Mouse (Mus musculus) skeletal muscle tissue, postnatal 0 days (tissue): Measurements from ENCODE around the gene Matn4. TPM values are rescaled to one million over a fixed set of nuclear protein-coding genes. Genes with fewer than 3 reads are reported as not detected.

Source experiments
- microRNA-seq, 2 experiments: library from miRNA; unstranded; fragments of <30 nt; microRNA quantifications; one replicate each; pipeline ENCODE4; 2016
- polyA plus RNA-seq: library from polyadenylated mRNA; unstranded; fragments of >200 nt; fragmentation: Nextera tagmentation; extraction: Ambion mirVana; gene quantifications from 2 replicates; pipeline ENCODE4 v1.2.1, GENCODE M21; 2015

The Matn4 gene
- 2.3 and 2.8 TPM in 2 replicates for polyA plus RNA-seq

DNA sequence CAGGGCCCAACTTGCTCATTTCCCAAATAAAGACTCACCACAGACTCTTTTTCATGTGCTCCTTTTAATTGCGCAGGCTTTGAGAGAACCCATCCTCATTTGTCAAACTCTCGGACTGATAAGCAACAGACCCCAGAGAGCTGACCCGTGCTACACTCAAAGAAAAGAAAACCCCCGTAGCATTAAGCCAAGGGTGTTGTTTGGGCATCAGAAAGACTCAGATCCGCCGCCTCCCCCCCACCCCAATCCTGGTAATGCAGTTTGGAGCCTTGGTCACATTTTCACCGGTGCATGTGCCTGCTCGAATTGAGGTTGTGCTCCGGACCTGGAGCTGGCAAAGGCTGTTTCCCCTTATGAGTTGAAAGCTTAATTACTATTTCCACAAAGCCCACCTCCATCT, at the start of gene Matn4:
TSS of gene Matn4 (minus strand) at position 101 of the 400 bp plus-strand sequence.

DNA sequence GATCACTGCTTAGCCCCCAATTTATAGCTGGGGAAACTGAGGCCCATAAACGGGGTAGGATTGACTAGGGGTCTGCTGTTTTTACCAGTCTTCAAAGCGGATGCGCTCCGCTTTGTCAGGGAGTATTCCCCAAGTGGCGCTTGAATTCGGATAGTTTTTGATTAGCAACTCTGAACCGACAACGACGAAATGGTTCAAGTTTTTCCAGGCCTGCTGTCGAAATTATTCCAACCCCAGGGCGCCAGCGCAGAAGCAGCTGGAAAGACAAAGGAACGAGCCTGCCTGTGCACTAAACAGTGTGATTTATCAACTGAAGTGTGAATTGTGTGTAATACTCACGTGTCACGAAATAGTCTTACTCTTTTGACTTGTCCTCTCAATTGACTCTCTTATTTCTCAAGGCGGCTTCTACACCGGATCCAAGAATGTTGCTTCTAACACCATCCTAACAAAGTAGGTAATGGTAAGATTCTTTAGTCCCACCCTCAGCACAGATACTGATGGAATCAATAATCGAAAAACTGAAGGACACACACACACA, 38.6 kb upstream of the Matn4 start, which contains the start of gene Sdc4:
TSS of gene Sdc4 (minus strand) at position 428 of the 541 bp plus-strand sequence.

DNA sequence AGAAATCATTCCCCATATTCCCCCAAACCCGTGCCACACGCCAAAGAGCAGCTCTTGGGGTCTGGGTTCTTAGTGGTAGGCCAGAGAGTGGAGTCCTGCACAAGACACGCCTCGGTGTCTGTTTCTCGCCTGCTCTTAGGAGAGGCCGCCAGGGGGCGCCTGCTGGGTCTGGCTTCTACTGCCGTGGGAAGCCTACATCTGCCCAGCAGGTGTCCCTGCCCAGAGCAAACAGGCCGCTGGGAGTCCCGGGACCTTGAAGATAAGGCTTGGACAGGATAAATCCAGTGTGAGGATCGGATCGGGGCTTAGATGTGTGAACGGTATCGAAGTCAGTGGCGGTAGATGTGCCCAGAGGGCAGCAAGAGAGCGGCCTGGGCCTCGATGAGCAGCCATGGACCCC, 2.1 kb downstream of the Matn4 start, which contains the start of gene Rbpjl:
TSS of gene Rbpjl (plus strand) at position 236 of the 400 bp plus-strand sequence.

DNA sequence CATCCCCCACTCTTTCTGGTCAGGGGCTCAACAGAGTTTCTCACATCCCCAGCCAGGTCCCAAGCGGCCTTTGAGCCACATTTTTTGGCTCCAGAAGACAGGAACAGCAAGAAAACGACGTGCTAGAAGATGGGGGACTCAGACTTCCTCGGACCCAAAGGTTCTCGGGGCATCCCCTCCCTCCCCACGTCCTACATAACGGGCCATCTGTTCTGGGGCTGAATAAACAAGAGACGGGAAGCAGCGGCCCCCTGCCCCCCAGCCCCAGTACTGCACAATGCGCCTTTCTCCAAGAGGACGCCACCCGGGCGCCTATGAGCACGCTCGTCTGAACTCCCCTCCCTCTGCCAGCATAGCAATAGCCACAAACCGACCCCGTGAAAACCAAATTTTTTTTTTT, 15.9 kb downstream of the Matn4 start, which contains the start of gene Slpi:
TSS of gene Slpi (minus strand) at position 76 of the 400 bp plus-strand sequence.

Small RNAs within 50 kb of the gene (microRNA-seq; reads per million reads assigned to microRNA genes)
- gene Mir7678: 0 reads per million in 2 experiments

Other genes starting within 250 kb of the Matn4 start
- 0.12 TPM in 1 of 2 replicates, not detected in the other for gene Kcns1, start 234.0 kb downstream of the Matn4 start, polyA plus RNA-seq
- gene Wfdc5, start 222.4 kb downstream of the Matn4 start, polyA plus RNA-seq: 1.2 TPM in 1 of 2 replicates, not detected in the other
- gene Wfdc12, start 214.6 kb downstream of the Matn4 start, polyA plus RNA-seq: 0.29 TPM in 1 of 2 replicates, not detected in the other
- gene Wfdc15a, start 205.0 kb downstream of the Matn4 start, polyA plus RNA-seq: not detected in 2 replicates
- not detected in 2 replicates for gene Wfdc15b, start 183.5 kb downstream of the Matn4 start, polyA plus RNA-seq
- not detected in 2 replicates for gene Svs2, start 166.7 kb downstream of the Matn4 start, polyA plus RNA-seq
- gene Svs3b, start 148.5 kb downstream of the Matn4 start, polyA plus RNA-seq: not detected in 2 replicates
- gene Svs4, start 126.7 kb downstream of the Matn4 start, polyA plus RNA-seq: not detected in 2 replicates
- not detected in 2 replicates for gene Svs3a, start 115.9 kb downstream of the Matn4 start, polyA plus RNA-seq
- not detected in 2 replicates for gene Svs6, start 88.4 kb downstream of the Matn4 start, polyA plus RNA-seq
- not detected in 2 replicates for gene Svs5, start 72.4 kb downstream of the Matn4 start, polyA plus RNA-seq
- gene Slpi, start 16.1 kb downstream of the Matn4 start, polyA plus RNA-seq: 0.78 and 1.5 TPM in 2 replicates
- 0.07 and 0.08 TPM in 2 replicates for gene Rbpjl, start 2.0 kb downstream of the Matn4 start, polyA plus RNA-seq
- 51.3 and 53.3 TPM in 2 replicates for gene Sdc4, start 38.7 kb upstream of the Matn4 start, polyA plus RNA-seq
- 33.6 and 35.7 TPM in 2 replicates for gene Sys1, start 51.8 kb upstream of the Matn4 start, polyA plus RNA-seq
- gene Gm20458, start 55.8 kb upstream of the Matn4 start, polyA plus RNA-seq: 12.3 and 14.5 TPM in 2 replicates
- gene Trp53tg5, start 68.6 kb upstream of the Matn4 start, polyA plus RNA-seq: not detected in 2 replicates
- gene Dbndd2, start 80.9 kb upstream of the Matn4 start, polyA plus RNA-seq: 9.8 and 10.2 TPM in 2 replicates
- gene Pigt, start 92.4 kb upstream of the Matn4 start, polyA plus RNA-seq: 36.4 and 37.9 TPM in 2 replicates
- 0.29 and 0.37 TPM in 2 replicates for gene Wfdc2, start 157.3 kb upstream of the Matn4 start, polyA plus RNA-seq
- gene Spint3, start 168.3 kb upstream of the Matn4 start, polyA plus RNA-seq: not detected in 2 replicates
- gene Wfdc6a, start 180.3 kb upstream of the Matn4 start, polyA plus RNA-seq: not detected in 2 replicates
- gene Eppin, start 188.4 kb upstream of the Matn4 start, polyA plus RNA-seq: not detected in 2 replicates
- gene Wfdc6b, start 208.4 kb upstream of the Matn4 start, polyA plus RNA-seq: not detected in 2 replicates
- gene Wfdc8, start 208.5 kb upstream of the Matn4 start, polyA plus RNA-seq: not detected in 2 replicates
- not detected in 2 replicates for gene Wfdc16, start 233.6 kb upstream of the Matn4 start, polyA plus RNA-seq